Mouse (Mus musculus) bone marrow macrophage, adult 2 months (primary cell): ENCODE measurements around the gene Lnx2.

Source experiments
- CTCF ChIP-seq: IDR thresholded peaks from 2 replicates; pipeline ENCODE4 v1.5.1; 2012; ENCODE audit warnings: low read depth, mild to moderate bottlenecking, low read length, moderate library complexity
- POLR2A ChIP-seq: IDR thresholded peaks from 2 replicates; pipeline ENCODE4 v1.6.1; 2012; ENCODE audit warnings: mild to moderate bottlenecking, low read depth, low read length, borderline replicate concordance

DNA sequence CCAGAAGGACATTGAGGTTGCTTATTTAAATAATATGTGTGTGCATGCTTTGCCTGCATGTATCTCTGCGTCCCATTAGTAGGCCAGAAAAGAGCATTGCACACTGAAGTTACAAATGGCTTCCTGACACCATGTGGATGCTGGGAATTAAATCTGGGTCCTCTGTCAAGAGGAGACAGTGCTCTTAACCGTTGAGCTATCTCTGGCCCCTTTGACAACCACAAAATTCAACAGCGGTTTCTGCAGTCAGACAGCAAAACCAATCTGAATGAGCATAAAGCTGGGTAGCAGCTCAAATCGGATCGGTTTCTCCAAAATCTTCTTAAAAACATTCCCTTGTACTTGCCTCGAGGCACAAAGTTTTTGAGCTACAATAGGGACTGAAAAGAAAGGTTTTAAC is 23.3 kb downstream of the Lnx2 start:
- TF ChIP-seq CTCF, result no peak
- TF ChIP-seq POLR2A, result no peak
